Mouse (Mus musculus): ENCODE results near the gene Pafah2. TPM values are rescaled to one million over a fixed set of nuclear protein-coding genes. Genes with fewer than 3 reads are reported as not detected.

The Pafah2 gene
- polyA plus RNA-seq, 1 experiment: 96.9 TPM

GRCm38 (mm10) chr4:134400206-134400605 lies 4.1 kb downstream of the Pafah2 start:
- no peak for DNase-seq
- WGBS: 38% methylated on average over 5 of the region's 5 CpGs
- TF ChIP-seq POLR2A (IDR thresholded peaks at IDR 0.05; ENCODE audit: low read depth, low read length) (no peak), CTCF (conservative IDR thresholded peaks at IDR 0.05; ENCODE audit: insufficient read depth, insufficient read length, low read depth, low read length) (no peak)

GRCm38 (mm10) chr4:134401181-134401661 lies 5.1 kb downstream of the Pafah2 start:
- DNase-seq: peak; percentile 54
- 9% methylated on average over 19 of the region's 19 CpGs for WGBS

More at GRCm38 (mm10) chr4:134400206-134400605, 4.1 kb downstream of the Pafah2 start:
- Histone ChIP-seq H3K27ac (ENCODE audit: insufficient read depth, low read depth, low read length) (no peak overlapping the region), H3K4me1 (ENCODE audit: control insufficient read depth, insufficient read depth, low read length) (peaks cover 14% of the 10 kb centered on the region), H3K36me3 (ENCODE audit: control insufficient read depth, insufficient read depth, low read length) (no peaks in the 10 kb centered on the region), H3K27me3 (replicated peaks; ENCODE audit: control insufficient read depth, insufficient read depth, low read length) (no peaks in the 10 kb centered on the region), H3K4me3 (ENCODE audit: insufficient read depth, low read depth, low read length) (no peak overlapping the region)

GRCm38 (mm10) chr4:134401856-134402570 lies 5.9 kb downstream of the Pafah2 start:
- H3K27me3 ChIP-seq (replicated peaks; ENCODE audit: control insufficient read depth, insufficient read depth, low read length): no peaks in the 10 kb centered on the region
- H3K36me3 ChIP-seq (ENCODE audit: control insufficient read depth, insufficient read depth, low read length): no peaks in the 10 kb centered on the region
- no peak overlapping the region for H3K4me3 ChIP-seq (ENCODE audit: insufficient read depth, low read depth, low read length)
- 63% methylated on average over 16 of the region's 16 CpGs for WGBS
- TF ChIP-seq POLR2A (IDR thresholded peaks at IDR 0.05; ENCODE audit: low read depth, low read length) (no peak), CTCF (conservative IDR thresholded peaks at IDR 0.05; ENCODE audit: insufficient read depth, insufficient read length, low read depth, low read length) (no peak)
- H3K4me1 ChIP-seq (ENCODE audit: control insufficient read depth, insufficient read depth, low read length): peaks cover 14% of the 10 kb centered on the region
- no peak for DNase-seq
- no peak overlapping the region for H3K27ac ChIP-seq (ENCODE audit: insufficient read depth, low read depth, low read length)

More at GRCm38 (mm10) chr4:134401181-134401661, 5.1 kb downstream of the Pafah2 start:
- no peaks in the 10 kb centered on the region for H3K27me3 ChIP-seq (replicated peaks; ENCODE audit: control insufficient read depth, insufficient read depth, low read length)
- peaks cover 14% of the 10 kb centered on the region for H3K4me1 ChIP-seq (ENCODE audit: control insufficient read depth, insufficient read depth, low read length)
- no peak overlapping the region for H3K27ac ChIP-seq (ENCODE audit: insufficient read depth, low read depth, low read length)
- H3K4me3 ChIP-seq (ENCODE audit: insufficient read depth, low read depth, low read length): peak overlapping the region; percentile 1; the same call in 1 of the 2 replicates
- TF ChIP-seq POLR2A (IDR thresholded peaks at IDR 0.05; ENCODE audit: low read depth, low read length): no peak
- TF ChIP-seq CTCF (conservative IDR thresholded peaks at IDR 0.05; ENCODE audit: insufficient read depth, insufficient read length, low read depth, low read length): no peak
- no peaks in the 10 kb centered on the region for H3K36me3 ChIP-seq (ENCODE audit: control insufficient read depth, insufficient read depth, low read length)

- Histone ChIP-seq H3K4me3 (ENCODE audit: insufficient read depth, low read depth, low read length) (no peak overlapping the region), H3K27ac (ENCODE audit: insufficient read depth, low read depth, low read length) (no peak overlapping the region), H3K36me3 (ENCODE audit: control insufficient read depth, insufficient read depth, low read length) (no peaks in the 10 kb centered on the region), H3K27me3 (replicated peaks; ENCODE audit: control insufficient read depth, insufficient read depth, low read length) (no peaks in the 10 kb centered on the region), H3K4me1 (ENCODE audit: control insufficient read depth, insufficient read depth, low read length) (peaks cover 12% of the 10 kb centered on the region)
- DNase-seq: peak; percentile 62
- TF ChIP-seq POLR2A (IDR thresholded peaks at IDR 0.05; ENCODE audit: low read depth, low read length) (no peak), CTCF (conservative IDR thresholded peaks at IDR 0.05; ENCODE audit: insufficient read depth, insufficient read length, low read depth, low read length) (no peak)
- 52% methylated on average over 16 of the region's 16 CpGs for WGBS
Observed at GRCm38 (mm10) chr4:134402571-134403262, 6.6 kb downstream of the Pafah2 start.

- H3K27ac ChIP-seq (ENCODE audit: insufficient read depth, low read depth, low read length): no peak overlapping the region
- peaks cover 7% of the 10 kb centered on the region; the same call in 1 of the 2 replicates for H3K4me1 ChIP-seq (ENCODE audit: control insufficient read depth, insufficient read depth, low read length)
- 70% methylated on average over 7 of the region's 7 CpGs for WGBS
- no peak for TF ChIP-seq CTCF (conservative IDR thresholded peaks at IDR 0.05; ENCODE audit: insufficient read depth, insufficient read length, low read depth, low read length)
- TF ChIP-seq POLR2A (IDR thresholded peaks at IDR 0.05; ENCODE audit: low read depth, low read length): no peak
- no peak overlapping the region for H3K4me3 ChIP-seq (ENCODE audit: insufficient read depth, low read depth, low read length)
- no peak for DNase-seq
- H3K27me3 ChIP-seq (replicated peaks; ENCODE audit: control insufficient read depth, insufficient read depth, low read length): no peaks in the 10 kb centered on the region
- no peaks in the 10 kb centered on the region for H3K36me3 ChIP-seq (ENCODE audit: control insufficient read depth, insufficient read depth, low read length)
Observed at GRCm38 (mm10) chr4:134403721-134404120, 7.6 kb downstream of the Pafah2 start.

GRCm38 (mm10) chr4:134409286-134409685 lies 13.2 kb downstream of the Pafah2 start:
- Histone ChIP-seq H3K27ac (ENCODE audit: insufficient read depth, low read depth, low read length) (no peak overlapping the region), H3K27me3 (replicated peaks; ENCODE audit: control insufficient read depth, insufficient read depth, low read length) (no peaks in the 10 kb centered on the region), H3K4me3 (ENCODE audit: insufficient read depth, low read depth, low read length) (no peak overlapping the region), H3K36me3 (ENCODE audit: control insufficient read depth, insufficient read depth, low read length) (peaks cover 2% of the 10 kb centered on the region; the same call in 1 of the 2 replicates), H3K4me1 (ENCODE audit: control insufficient read depth, insufficient read depth, low read length) (no peaks in the 10 kb centered on the region)
- DNase-seq: no peak
- TF ChIP-seq CTCF (conservative IDR thresholded peaks at IDR 0.05; ENCODE audit: insufficient read depth, insufficient read length, low read depth, low read length) (peak; percentile 57), POLR2A (IDR thresholded peaks at IDR 0.05; ENCODE audit: low read depth, low read length) (no peak)
- WGBS: 79% methylated on average over 5 of the region's 5 CpGs

- Histone ChIP-seq H3K27ac (ENCODE audit: insufficient read depth, low read depth, low read length) (no peak overlapping the region), H3K4me1 (ENCODE audit: control insufficient read depth, insufficient read depth, low read length) (no peaks in the 10 kb centered on the region), H3K27me3 (replicated peaks; ENCODE audit: control insufficient read depth, insufficient read depth, low read length) (no peaks in the 10 kb centered on the region), H3K36me3 (ENCODE audit: control insufficient read depth, insufficient read depth, low read length) (peaks cover 2% of the 10 kb centered on the region), H3K4me3 (ENCODE audit: insufficient read depth, low read depth, low read length) (no peak overlapping the region)
- TF ChIP-seq POLR2A (IDR thresholded peaks at IDR 0.05; ENCODE audit: low read depth, low read length) (no peak), CTCF (conservative IDR thresholded peaks at IDR 0.05; ENCODE audit: insufficient read depth, insufficient read length, low read depth, low read length) (no peak)
- no peak for DNase-seq
- WGBS: 79% methylated on average over 17 of the region's 17 CpGs
Observed at GRCm38 (mm10) chr4:134416177-134416576, 20.1 kb downstream of the Pafah2 start.

Data from kidney, adult 2 months (tissue).